Mouse (Mus musculus): ENCODE measurements around the gene Pam16. TPM values are rescaled to one million over a fixed set of nuclear protein-coding genes. Genes with fewer than 3 reads are reported as not detected.

Pam16 gene
- polyA plus RNA-seq, 1 experiment from 2014 or later: 91.2 TPM

DNA sequence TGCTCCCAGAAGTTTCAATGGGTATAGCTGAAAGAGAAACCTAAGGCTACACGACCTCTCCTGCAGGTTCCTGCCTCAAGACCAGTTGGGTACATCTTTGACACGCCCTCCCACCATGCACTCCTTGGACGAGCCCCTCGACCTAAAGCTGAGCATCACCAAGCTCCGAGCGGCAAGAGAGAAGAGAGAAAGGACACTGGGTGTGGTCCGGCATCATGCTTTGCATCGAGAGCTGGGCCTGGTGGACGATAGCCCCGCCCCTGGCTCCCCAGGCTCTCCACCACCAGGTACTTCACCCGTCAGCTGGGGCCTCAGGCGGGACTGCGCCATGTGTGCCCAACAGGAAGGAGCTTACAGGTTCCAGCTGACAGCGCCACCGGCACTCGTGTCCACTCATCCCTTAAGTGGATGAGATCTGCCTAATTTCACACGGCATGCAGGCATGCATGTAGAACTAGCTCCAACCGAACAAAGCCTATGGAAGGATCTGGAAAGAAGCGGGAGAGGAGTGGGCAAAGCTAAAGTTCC is 16.2 kb downstream of the Pam16 start:
- Histone ChIP-seq H3K4me2 (ENCODE audit: low read depth, low read length) (no peak overlapping the region), H3K4me1 (ENCODE audit: control insufficient read depth, insufficient read depth, low read length) (peaks cover 41% of the 10 kb centered on the region), H3K4me3 (ENCODE audit: low read length) (no peak overlapping the region), H3K27ac (ENCODE audit: low read length) (no peak overlapping the region), H3K9me3 (replicated peaks; ENCODE audit: control insufficient read depth, low read length) (no peaks in the 10 kb centered on the region), H3K9ac (ENCODE audit: low read length) (no peak overlapping the region), H3K27me3 (ENCODE audit: control insufficient read depth, insufficient read depth, low read length) (no peaks in the 10 kb centered on the region), H3K36me3 (ENCODE audit: control insufficient read depth, insufficient read depth) (peaks cover 24% of the 10 kb centered on the region)
- WGBS: 77% methylated on average over 19 of the region's 19 CpGs
- no peak for ATAC-seq (replicated peaks; ENCODE audit: extremely low read depth, insufficient read depth, low FRiP score)

- Histone ChIP-seq H3K9ac (ENCODE audit: low read length) (peak overlapping the region; percentile 16; the same call in 1 of the 2 replicates), H3K4me1 (ENCODE audit: control insufficient read depth, insufficient read depth, low read length) (peaks cover 48% of the 10 kb centered on the region), H3K9me3 (replicated peaks; ENCODE audit: control insufficient read depth, low read length) (no peaks in the 10 kb centered on the region), H3K4me3 (ENCODE audit: low read length) (no peak overlapping the region), H3K27ac (ENCODE audit: low read length) (peak overlapping the region; percentile 58; the same call in 1 of the 2 replicates), H3K27me3 (ENCODE audit: control insufficient read depth, insufficient read depth, low read length) (no peaks in the 10 kb centered on the region), H3K4me2 (ENCODE audit: low read depth, low read length) (no peak overlapping the region), H3K36me3 (ENCODE audit: control insufficient read depth, insufficient read depth) (peaks cover 19% of the 10 kb centered on the region)
- WGBS: 45% methylated on average over 9 of the region's 9 CpGs
- 0 out of 2 replicates have a peak, but pooled peaks have one; percentile 25 for ATAC-seq (replicated peaks; ENCODE audit: extremely low read depth, insufficient read depth, low FRiP score)
Observed at GRCm38 (mm10) chr16:4607818-4608531, 16.8 kb downstream of the Pam16 start.

DNA sequence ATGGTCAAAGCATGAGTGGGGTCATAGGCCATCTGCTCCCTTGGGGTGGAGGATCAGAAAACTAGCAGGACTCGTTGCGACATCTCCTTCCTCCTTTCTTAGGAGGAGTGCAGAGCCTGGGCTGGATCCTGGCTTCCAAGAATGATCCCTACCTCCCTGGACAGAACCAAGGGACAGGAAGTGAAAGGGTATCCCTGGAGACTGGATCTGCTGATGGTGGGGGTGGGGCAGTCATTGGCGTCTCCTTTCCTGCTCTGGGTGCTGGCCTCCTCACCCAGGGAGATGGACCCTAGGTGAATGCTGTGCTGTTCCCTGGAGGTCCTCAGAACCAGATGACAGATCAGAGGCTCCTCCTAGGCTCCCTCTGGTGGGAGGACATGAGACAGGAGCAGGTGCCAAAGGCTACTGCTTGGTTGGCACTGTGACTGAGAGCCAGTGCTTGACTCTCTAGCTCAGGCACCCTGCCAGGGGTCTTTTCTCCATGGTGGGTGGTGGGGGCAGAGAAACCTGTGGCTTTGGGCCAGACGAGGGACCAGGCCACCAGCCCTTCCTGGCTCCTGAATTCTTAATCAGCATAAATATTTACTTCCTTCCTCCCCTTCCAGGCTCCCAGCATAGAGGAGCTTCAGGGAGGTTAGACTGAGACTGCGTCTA is 18.2 kb downstream of the Pam16 start:
- 20% methylated on average over 5 of the region's 5 CpGs for WGBS
- no peaks in the 10 kb centered on the region for H3K9me3 ChIP-seq (replicated peaks; ENCODE audit: control insufficient read depth, low read length)
- ATAC-seq (replicated peaks; ENCODE audit: extremely low read depth, insufficient read depth, low FRiP score): peak; percentile 23; the same call in 1 of the 2 replicates
- H3K27me3 ChIP-seq (ENCODE audit: control insufficient read depth, insufficient read depth, low read length): no peaks in the 10 kb centered on the region
- 0 out of 2 replicates have a peak overlapping the region, but pooled peaks have one; percentile 38 for H3K9ac ChIP-seq (ENCODE audit: low read length)
- H3K4me2 ChIP-seq (ENCODE audit: low read depth, low read length): no peak overlapping the region
- H3K4me1 ChIP-seq (ENCODE audit: control insufficient read depth, insufficient read depth, low read length): peaks cover 60% of the 10 kb centered on the region
- peak overlapping the region; percentile 58 for H3K27ac ChIP-seq (ENCODE audit: low read length)
- peaks cover 12% of the 10 kb centered on the region for H3K36me3 ChIP-seq (ENCODE audit: control insufficient read depth, insufficient read depth)
- H3K4me3 ChIP-seq (ENCODE audit: low read length): no peak overlapping the region

DNA sequence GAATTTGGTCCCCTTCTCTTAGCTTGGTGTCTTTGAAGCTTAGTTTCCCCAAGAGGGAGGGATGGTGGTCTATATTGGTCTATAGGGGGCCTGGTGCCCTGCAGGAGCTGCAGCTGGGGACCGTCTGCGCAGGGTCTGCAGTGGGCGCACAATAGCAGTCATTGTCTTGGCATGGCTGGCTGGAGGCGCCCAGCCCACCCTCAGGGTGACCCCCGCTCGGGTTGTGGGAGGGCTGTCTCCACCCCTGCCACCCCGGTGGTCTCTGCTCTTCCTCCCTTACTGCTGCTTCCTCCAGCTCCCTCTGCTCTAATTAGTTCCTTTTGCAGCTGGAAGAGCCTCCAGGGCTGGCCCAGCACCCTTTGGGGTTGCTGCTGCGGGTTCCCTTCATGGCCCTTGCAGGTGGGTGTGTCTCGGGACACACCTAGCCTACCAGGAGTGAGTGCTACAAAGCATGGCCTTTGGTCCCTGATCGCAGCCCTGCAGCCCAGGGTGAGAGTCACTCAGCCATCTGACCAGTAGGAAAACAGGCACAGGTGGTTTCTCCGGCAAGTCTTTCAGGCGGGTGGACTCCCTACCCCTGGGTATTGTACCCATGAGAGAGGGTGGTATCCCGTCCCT is 19.2 kb downstream of the Pam16 start:
- Histone ChIP-seq H3K27me3 (ENCODE audit: control insufficient read depth, insufficient read depth, low read length) (no peaks in the 10 kb centered on the region), H3K27ac (ENCODE audit: low read length) (peak overlapping the region; percentile 43), H3K36me3 (ENCODE audit: control insufficient read depth, insufficient read depth) (peaks cover 5% of the 10 kb centered on the region; the same call in 1 of the 2 replicates), H3K4me1 (ENCODE audit: control insufficient read depth, insufficient read depth, low read length) (peaks cover 69% of the 10 kb centered on the region), H3K9ac (ENCODE audit: low read length) (no peak overlapping the region; the same call in 1 of the 2 replicates), H3K4me2 (ENCODE audit: low read depth, low read length) (no peak overlapping the region), H3K9me3 (replicated peaks; ENCODE audit: control insufficient read depth, low read length) (no peaks in the 10 kb centered on the region), H3K4me3 (ENCODE audit: low read length) (no peak overlapping the region)
- WGBS: 69% methylated on average over 13 of the region's 13 CpGs
- ATAC-seq (replicated peaks; ENCODE audit: extremely low read depth, insufficient read depth, low FRiP score): no peak

DNA sequence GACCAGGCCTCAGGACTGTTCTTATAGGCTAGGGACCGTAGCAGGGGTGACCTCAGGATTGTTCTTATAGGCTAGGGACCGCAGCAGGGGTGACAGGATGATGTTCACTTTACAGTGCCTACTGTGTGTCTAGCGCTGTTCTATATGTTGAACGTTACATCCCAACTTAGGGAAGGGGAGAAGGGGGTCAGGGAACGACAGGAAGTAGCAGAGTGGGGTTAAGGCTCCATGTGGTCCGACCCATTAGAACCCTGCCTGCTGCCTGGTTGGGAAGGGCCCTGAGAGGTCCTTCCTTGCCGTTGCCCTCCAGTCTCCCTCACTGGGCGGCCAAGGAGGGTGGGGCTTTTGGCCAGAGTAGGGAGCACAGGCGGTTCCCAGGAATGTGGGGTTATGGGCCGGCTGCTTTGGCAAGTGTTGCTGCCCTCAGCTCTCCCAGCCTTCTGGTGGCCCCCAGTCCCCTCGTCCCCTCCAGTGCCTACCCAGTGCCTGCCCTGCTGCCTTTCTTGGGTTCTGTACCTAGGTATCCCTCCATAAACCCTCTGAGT is 20.4 kb downstream of the Pam16 start:
- H3K36me3 ChIP-seq (ENCODE audit: control insufficient read depth, insufficient read depth): peaks cover 5% of the 10 kb centered on the region; the same call in 1 of the 2 replicates
- H3K4me3 ChIP-seq (ENCODE audit: low read length): no peak overlapping the region
- no peak overlapping the region for H3K4me2 ChIP-seq (ENCODE audit: low read depth, low read length)
- ATAC-seq (replicated peaks; ENCODE audit: extremely low read depth, insufficient read depth, low FRiP score): no peak
- H3K9ac ChIP-seq (ENCODE audit: low read length): peak overlapping the region; percentile 61; the same call in 1 of the 2 replicates
- WGBS: 61% methylated on average over 11 of the region's 11 CpGs
- no peaks in the 10 kb centered on the region for H3K27me3 ChIP-seq (ENCODE audit: control insufficient read depth, insufficient read depth, low read length)
- H3K27ac ChIP-seq (ENCODE audit: low read length): peak overlapping the region; percentile 85
- H3K4me1 ChIP-seq (ENCODE audit: control insufficient read depth, insufficient read depth, low read length): peaks cover 80% of the 10 kb centered on the region
- no peaks in the 10 kb centered on the region for H3K9me3 ChIP-seq (replicated peaks; ENCODE audit: control insufficient read depth, low read length)

DNA sequence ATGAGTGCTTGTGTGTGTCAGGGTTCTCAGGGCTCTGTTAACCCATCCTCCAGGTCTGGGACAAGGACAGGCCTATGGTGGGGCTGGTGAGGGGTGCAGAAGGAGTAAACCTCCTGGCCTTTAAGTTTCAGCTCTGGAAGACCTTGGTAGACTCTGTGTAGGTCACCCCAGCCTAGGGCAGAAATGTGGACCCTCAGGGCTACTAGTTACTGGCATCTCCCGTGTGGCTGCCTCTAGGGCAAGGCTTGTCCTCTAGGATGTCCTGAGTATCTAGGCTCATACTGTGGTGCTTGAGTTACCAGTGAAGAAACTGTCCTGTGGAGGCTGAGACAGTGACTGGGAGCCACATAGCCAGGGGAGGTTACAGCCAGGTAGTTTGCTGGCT is 21.3 kb downstream of the Pam16 start:
- peak overlapping the region; percentile 8; the same call in 1 of the 2 replicates for H3K4me2 ChIP-seq (ENCODE audit: low read depth, low read length)
- peak overlapping the region; percentile 61 for H3K9ac ChIP-seq (ENCODE audit: low read length)
- H3K4me3 ChIP-seq (ENCODE audit: low read length): no peak overlapping the region
- no peaks in the 10 kb centered on the region for H3K9me3 ChIP-seq (replicated peaks; ENCODE audit: control insufficient read depth, low read length)
- H3K27me3 ChIP-seq (ENCODE audit: control insufficient read depth, insufficient read depth, low read length): no peaks in the 10 kb centered on the region
- no peaks in the 10 kb centered on the region; the same call in 1 of the 2 replicates for H3K36me3 ChIP-seq (ENCODE audit: control insufficient read depth, insufficient read depth)
- H3K4me1 ChIP-seq (ENCODE audit: control insufficient read depth, insufficient read depth, low read length): peaks cover 89% of the 10 kb centered on the region
- ATAC-seq (replicated peaks; ENCODE audit: extremely low read depth, insufficient read depth, low FRiP score): no peak
- 56% methylated on average over 1 of the region's 1 CpGs for WGBS
- peak overlapping the region; percentile 85 for H3K27ac ChIP-seq (ENCODE audit: low read length)

GRCm38 (mm10) chr16:4602766-4603452 is 21.9 kb downstream of the Pam16 start:
- H3K9me3 ChIP-seq (replicated peaks; ENCODE audit: control insufficient read depth, low read length): no peaks in the 10 kb centered on the region
- no peaks in the 10 kb centered on the region for H3K36me3 ChIP-seq (ENCODE audit: control insufficient read depth, insufficient read depth)
- H3K27me3 ChIP-seq (ENCODE audit: control insufficient read depth, insufficient read depth, low read length): no peaks in the 10 kb centered on the region
- no peak overlapping the region for H3K4me3 ChIP-seq (ENCODE audit: low read length)
- WGBS: 11% methylated on average over 7 of the region's 7 CpGs
- ATAC-seq (replicated peaks; ENCODE audit: extremely low read depth, insufficient read depth, low FRiP score): peak; percentile 53
- peak overlapping the region; percentile 85 for H3K27ac ChIP-seq (ENCODE audit: low read length)
- H3K4me1 ChIP-seq (ENCODE audit: control insufficient read depth, insufficient read depth, low read length): peaks cover 92% of the 10 kb centered on the region
- peak overlapping the region; percentile 8 for H3K4me2 ChIP-seq (ENCODE audit: low read depth, low read length)
- H3K9ac ChIP-seq (ENCODE audit: low read length): peak overlapping the region; percentile 61

DNA sequence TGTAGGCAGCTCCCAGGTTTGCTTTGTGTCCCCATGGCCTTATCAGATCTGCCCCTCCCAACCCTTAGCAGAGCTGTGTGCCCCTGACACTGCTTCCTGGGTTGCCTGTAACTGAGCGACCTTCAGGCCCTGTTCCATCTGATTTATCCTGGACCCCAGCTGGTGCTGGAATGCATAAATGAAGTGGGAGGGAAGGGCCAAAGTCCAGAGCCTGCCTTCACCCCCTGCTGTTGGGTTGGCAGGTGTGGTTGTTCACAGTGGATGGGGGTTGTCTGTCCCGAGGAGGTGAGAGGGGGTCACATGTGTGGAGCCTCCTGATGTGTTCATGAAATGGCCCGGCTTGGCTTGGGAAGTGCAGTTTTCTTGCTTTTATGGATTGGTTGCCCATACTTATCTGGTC is 22.6 kb downstream of the Pam16 start:
- ATAC-seq (replicated peaks; ENCODE audit: extremely low read depth, insufficient read depth, low FRiP score): no peak
- H3K27me3 ChIP-seq (ENCODE audit: control insufficient read depth, insufficient read depth, low read length): no peaks in the 10 kb centered on the region
- WGBS: 15% methylated on average over 3 of the region's 3 CpGs
- H3K9ac ChIP-seq (ENCODE audit: low read length): peak overlapping the region; percentile 37
- H3K36me3 ChIP-seq (ENCODE audit: control insufficient read depth, insufficient read depth): no peaks in the 10 kb centered on the region
- H3K4me2 ChIP-seq (ENCODE audit: low read depth, low read length): no peak overlapping the region
- no peak overlapping the region for H3K4me3 ChIP-seq (ENCODE audit: low read length)
- peak overlapping the region; percentile 85 for H3K27ac ChIP-seq (ENCODE audit: low read length)
- peaks cover 93% of the 10 kb centered on the region for H3K4me1 ChIP-seq (ENCODE audit: control insufficient read depth, insufficient read depth, low read length)
- H3K9me3 ChIP-seq (replicated peaks; ENCODE audit: control insufficient read depth, low read length): no peaks in the 10 kb centered on the region

Data from heart, embryonic 16.5 days (tissue).